15 mouse cellular contexts compared by ENCODE assay signal in the genomic region with DNA sequence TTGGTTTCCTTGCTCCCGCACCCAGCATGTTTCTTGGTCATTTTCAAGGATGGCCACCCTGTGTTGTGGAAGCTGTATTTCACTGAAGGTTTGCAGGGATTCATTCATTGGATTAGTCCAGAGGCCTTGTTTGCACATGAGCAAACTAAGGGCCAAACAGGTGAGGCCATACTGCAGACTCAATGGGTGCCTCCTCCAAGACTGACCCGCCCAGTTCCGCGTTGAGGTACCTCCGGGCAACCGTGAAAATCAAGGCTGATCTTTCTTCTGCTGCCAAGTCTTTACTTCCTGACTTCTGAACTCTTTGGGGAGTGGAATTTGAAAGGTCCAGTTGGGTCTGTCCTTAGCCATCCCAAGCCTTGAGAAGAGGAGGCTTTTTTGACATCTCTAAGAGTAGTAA. TPM values are rescaled to one million over a fixed set of nuclear protein-coding genes. Genes with fewer than 3 reads are reported as not detected.
DNase-seq lines count a peak whose midpoint lies in the region; ATAC-seq lines count a peak whose summit lies in the region.
"Had no signal": no experiment of that assay in that cellular context is flagged by ENCODE, and none has a peak within 500 bp of the region (broad histone marks: within the 10 kb centered on the region; RNA-seq: fewer than 3 reads in every experiment).

No protein-coding gene starts in this region.

- peaks cover 85% of the 10 kb centered on the region for H3K4me1 ChIP-seq in heart, embryonic 10.5 days
- peaks cover 77% of the 10 kb centered on the region for H3K4me1 ChIP-seq in intestine, embryonic 15.5 days (replicated peaks)

- H3K27ac ChIP-seq in heart, embryonic 10.5 days, result peak overlapping the region; percentile 77
- peak overlapping the region; percentile 93 for H3K27ac ChIP-seq in intestine, embryonic 15.5 days
- H3K27ac ChIP-seq: layer of hippocampus, adult 2 months; limb, embryonic 10.5 days had no signal

- DNase-seq in heart, embryonic 10.5 days (ENCODE audit: low spot score), result no peak
- no peak for DNase-seq in heart, adult 8-10 months (ENCODE audit: low spot score)
- DNase-seq in kidney, adult 9 months, result peak; percentile 76
- DNase-seq in kidney, adult 11 months, result no peak
- peak; percentile 16 for DNase-seq in lung, postnatal 10 days
- DNase-seq in adrenal gland, postnatal 14 days, result no peak
- DNase-seq in spleen, postnatal 14 days (ENCODE audit: low spot score in 2 of 2), result no peak
- DNase-seq: gastrocnemius, adult 2 months; spleen, adult 18-20 months; thymus, postnatal 25 days had no signal

- H3K36me3 ChIP-seq in heart, embryonic 10.5 days, result peaks cover 3% of the 10 kb centered on the region
- no peaks in the 10 kb centered on the region for H3K36me3 ChIP-seq in intestine, embryonic 15.5 days
- H3K36me3 ChIP-seq: limb, embryonic 10.5 days had no signal

- H3K27me3 ChIP-seq in heart, embryonic 10.5 days (ENCODE audit: insufficient read depth, poor library complexity, severe bottlenecking), result no peaks in the 10 kb centered on the region
- no peaks in the 10 kb centered on the region for H3K27me3 ChIP-seq in intestine, embryonic 15.5 days (replicated peaks)

- 81% methylated on average over 6 of the region's 6 CpGs for WGBS in heart, embryonic 10.5 days
- WGBS in intestine, embryonic 15.5 days, result 62% methylated on average over 6 of the region's 6 CpGs

- peak; percentile 45 for ATAC-seq in intestine, embryonic 15.5 days

- H3K4me3 ChIP-seq in heart, embryonic 10.5 days, result no peak overlapping the region
- no peak overlapping the region for H3K4me3 ChIP-seq in intestine, embryonic 15.5 days (replicated peaks)
- H3K4me3 ChIP-seq: gastrocnemius, adult 2 months; layer of hippocampus, adult 2 months; limb, embryonic 10.5 days had no signal

- H3K4me2 ChIP-seq in intestine, embryonic 15.5 days (replicated peaks), result peak overlapping the region; percentile 38; the same call in 1 of the 2 replicates

- no peaks in the 10 kb centered on the region for H3K9me3 ChIP-seq in heart, embryonic 10.5 days
- no peaks in the 10 kb centered on the region for H3K9me3 ChIP-seq in intestine, embryonic 15.5 days
- H3K9me3 ChIP-seq: limb, embryonic 10.5 days had no signal

- H3K9ac ChIP-seq in intestine, embryonic 15.5 days, result no peak overlapping the region

RNA-seq across cellular contexts. Expression of a gene that starts 55.4 kb away (rescaled TPM):
- 1.7 TPM in 1 of 2 replicates, not detected in the other for polyA plus RNA-seq in heart, embryonic 10.5 days (2016; fragmentation: Nextera tagmentation; extraction: Ambion mirVana)
- total RNA-seq in heart, adult 8-10 months (2022), result not detected
- 18.2 and 23.8 TPM in 2 replicates for polyA plus RNA-seq in intestine, embryonic 15.5 days (2015; fragmentation: Nextera tagmentation; extraction: Ambion mirVana)
- 1.4 and 2.9 TPM in 2 replicates for total RNA-seq in adrenal gland, postnatal 14 days (2021)
- total RNA-seq: gastrocnemius, adult 2 months; layer of hippocampus, adult 2 months; megakaryocyte, adult 5-6 weeks; MEL had no signal
- polyA plus RNA-seq: limb, embryonic 10.5 days had no signal

Comparison
In these comparisons a context has a peak if more than half of its experiments do, and no peak if none do; other contexts are left out.
1. DNase-seq: peak in kidney, adult 9 months (single experiment) and lung, postnatal 10 days (single experiment); none in heart, embryonic 10.5 days (single experiment), heart, adult 8-10 months (single experiment), kidney, adult 11 months (single experiment), adrenal gland, postnatal 14 days (single experiment) and spleen, postnatal 14 days (0 of 2).